Mouse (Mus musculus): ENCODE measurements at regions not wholly inside any gene's neighbourhood (a gene's known extent, or its start where the extent isn't known, plus 50 kb on each side); places are given as distances from the start of the nearest gene placed in this dataset.

DNA sequence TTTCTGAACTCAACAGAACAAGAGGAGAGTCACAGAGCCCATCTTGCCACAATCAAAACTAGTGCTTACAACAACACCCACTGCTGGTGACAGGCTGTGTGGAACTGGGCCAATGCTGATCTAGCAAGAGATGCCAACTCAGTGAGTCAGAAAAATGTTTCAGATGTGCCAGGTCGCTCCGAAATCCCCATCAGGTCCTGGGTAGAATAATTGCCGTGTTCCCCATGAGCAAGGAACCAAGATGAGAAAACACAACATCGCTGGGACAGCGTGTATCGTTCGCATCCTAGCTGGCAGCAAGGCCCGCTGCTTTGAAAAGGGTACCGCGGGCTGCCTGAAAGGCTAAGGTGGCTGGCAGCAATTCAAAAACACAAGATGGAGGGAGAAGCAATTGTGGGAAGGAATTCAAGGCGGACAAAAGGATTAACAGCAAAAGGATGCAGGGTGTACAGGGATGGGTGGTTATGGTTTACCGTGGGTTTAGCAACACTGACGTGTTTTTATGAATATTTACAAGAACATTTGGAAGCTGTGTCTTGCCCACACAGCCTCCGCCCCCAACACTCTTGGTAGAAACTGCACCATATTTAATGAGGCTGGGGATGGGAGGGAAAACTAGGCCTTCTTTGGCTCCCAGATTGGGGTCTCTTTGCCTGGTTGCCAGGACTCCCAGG is 229.7 kb upstream of the G2e3 start:
- no peak for DNase-seq

DNA sequence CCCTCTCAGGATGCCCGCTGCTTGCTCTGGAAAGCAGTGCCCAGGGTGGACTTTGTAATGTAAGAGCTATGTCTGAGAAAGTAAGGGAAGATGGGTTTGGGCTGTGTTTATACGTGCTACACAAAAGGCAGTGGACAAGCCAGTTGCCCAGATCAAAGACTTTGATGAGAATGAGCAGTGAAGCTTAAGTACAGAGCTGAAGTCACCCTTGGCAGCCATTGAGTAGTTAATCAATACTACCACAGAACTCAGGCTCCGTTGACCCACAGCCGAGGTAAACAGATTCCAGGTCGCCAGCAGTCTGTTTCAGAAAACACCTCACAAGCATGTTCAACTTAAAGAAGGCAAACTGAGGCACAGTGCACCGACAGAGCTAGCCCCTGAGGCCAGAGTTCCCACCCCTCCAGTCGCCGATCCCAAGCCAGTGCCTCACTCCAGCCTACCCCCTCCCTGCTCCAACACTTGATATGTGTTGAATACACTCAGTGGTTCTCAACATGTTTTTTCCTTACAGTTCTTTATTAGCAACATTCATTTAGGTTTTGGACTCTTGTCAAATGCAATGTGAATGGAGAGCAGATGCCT is 230.3 kb upstream of the G2e3 start:
- no peak for DNase-seq

DNA sequence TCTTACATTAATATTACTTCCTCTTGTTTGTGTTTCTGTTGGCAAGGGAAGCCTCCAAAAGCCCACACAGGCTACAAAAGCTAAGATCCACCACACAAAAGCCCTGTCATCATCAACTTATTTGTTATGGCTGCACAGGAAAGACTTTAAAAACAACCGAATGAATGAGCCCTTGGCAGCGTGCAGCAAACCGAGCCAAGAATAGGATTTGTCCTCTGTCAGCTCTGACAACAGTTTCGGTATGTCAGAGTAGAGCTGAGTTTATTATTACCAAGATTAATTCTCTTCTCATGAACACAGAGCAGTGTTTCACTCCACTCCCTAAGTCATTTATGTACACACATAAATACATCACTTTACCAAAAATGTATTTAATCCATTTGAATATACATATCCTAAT is 236.1 kb upstream of the G2e3 start:
- no peak for DNase-seq

DNA sequence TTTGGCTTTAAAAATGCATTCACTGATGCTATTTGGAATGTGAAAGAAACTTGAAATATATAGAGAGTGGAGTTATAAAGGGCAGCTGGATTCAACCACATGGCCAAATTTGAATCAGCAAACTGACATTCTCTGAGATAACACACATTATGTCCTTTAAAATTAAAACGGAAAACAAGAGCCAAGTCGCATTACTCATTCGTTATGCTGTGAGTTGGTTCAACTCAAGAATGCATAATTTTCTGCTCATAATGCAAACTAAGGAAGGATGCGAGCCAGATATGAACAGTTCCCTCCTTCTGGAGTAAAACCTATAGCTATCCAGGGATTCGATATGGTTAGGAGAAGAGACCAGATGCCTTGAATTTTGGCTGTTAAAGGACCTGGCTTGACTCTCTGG is 239.8 kb upstream of the G2e3 start:
- no peak for DNase-seq

DNA sequence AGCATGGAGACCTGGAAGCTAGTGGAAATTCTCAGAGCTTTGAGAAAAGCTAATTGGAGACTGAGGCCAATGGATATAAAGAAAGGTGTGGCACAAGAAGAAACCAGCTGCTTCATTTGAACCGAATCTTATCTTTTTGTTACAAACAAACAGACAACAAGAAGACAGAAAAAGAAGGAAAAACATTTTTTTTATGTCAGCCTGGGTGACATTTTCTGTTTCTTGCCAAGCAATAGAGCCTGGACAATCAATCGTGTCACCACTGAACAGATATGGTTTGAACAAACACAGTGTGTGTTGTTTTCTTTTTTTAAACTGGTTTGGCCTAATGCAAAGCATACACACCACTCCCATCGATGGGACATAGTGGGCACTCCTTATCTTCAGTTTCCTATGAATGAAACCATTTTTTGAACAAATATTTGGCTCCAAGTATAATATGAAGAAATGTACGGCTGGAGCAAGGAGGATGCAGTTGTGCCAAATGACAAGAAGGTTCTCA is 244.3 kb upstream of the G2e3 start:
- no peak for DNase-seq

DNA sequence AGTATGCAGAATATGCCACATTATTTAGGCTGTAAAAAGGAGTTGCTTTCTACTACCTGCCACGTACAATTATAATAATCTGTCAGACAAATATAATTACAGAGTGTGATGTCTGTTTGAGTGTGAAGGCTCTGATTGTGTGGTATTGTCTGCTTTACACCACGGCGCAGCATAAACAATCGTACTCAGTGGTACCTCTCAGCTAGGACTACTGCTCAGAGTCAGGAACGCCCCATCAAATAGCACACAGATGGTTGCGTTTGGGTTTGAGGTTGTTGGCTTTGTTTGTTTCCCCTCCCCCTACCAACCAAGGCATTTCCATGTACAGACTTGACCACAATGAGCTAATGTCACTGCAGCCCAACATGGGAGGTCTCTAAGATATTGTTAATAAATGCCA is 246.2 kb upstream of the G2e3 start:
- DNase-seq, result no peak

DNA sequence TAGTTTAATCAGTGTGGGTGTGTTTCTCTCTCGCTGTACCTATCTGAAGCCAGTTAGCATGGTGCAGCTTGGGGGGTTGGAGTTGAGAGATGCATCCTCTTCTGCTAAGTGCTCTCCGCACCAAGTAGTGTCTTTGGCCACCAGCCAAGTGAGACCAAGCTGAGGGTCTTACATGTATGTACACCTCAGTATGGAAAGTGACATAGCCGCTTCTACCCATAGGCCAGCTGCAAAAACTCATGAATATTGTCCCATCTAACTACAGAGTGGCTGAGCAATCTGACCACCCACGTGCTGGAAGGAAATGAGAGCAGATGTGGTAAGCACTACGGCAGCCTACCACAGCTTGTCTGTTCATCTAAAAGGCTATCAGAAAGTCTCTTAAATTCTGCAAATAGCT is 247.0 kb upstream of the G2e3 start:
- no peak for DNase-seq

DNA sequence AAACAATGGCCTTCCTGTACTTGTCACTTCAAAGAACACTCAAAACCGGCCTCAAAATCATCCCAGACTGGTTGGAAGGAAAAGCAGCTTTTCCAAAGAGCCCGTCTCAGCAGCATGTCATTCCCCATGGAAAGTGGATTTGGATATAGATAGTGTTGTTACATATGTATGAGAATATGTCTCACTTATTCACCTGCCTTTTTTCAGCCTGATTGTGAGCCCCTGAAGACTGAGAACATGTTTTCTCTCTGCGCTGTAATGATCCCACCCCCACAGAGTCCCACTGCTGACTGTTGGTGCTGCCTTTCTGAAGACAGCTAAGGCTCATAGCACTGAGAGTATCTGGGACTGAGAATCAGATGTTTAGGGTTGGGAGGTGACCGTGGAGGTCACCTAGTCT is 251.9 kb upstream of the G2e3 start:
- no peak for DNase-seq

DNA sequence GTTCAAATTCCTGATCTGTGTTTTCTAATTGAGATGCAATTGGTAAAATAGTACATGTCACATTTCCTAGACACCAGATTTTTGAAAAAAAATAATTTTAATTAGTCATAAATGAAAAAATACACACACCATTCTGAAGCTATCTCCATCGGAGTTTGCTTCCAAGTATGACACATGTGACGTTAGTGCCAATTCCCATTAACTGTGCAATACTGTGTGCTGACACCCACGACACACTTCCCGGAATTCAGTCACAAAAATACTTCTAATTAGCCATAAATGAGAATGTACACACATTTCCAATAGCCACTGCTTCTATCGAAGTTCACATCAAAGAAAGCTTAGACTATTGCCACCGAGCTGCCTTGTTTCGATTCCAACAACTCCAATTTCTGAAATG is 258.5 kb upstream of the G2e3 start:
- no peak for DNase-seq

DNA sequence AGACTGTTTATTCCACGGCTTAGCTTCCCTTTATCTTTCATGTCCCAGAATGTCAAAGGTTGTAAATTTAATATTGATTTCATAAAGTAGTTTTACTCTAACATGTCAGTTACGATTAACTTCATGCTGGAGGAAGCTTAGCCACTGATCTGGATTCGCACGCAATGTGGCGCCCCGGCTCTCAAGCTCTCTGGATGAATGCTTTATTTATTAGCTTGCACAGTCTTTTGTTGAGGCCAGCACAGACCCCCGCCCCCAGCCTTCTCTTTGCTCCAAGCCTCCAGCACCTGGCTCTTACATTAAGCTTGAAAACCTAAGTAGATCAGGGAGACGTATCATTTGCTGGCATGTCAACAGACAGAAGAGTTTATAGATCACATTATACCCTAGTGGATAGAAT is 266.1 kb upstream of the G2e3 start:
- DNase-seq, result no peak

DNA sequence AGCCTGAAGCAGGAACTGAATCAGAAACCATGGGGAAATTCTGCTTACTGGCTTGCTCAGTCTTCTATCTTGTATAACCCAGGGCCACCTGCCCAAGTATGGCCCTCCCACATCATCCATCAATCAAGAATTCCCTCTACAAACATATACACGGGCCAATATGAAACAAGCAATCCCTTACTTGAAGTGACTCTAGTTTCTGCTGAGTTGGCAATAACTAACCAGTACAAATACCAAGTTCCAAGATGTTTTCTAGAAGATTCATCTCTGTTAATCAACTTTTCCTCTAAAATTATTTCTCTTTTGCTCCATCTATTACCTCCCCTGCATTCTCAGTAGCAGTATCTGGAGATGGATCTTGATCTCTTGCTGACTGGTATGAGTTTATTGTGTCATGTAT is 274.4 kb upstream of the G2e3 start:
- DNase-seq, result no peak

DNA sequence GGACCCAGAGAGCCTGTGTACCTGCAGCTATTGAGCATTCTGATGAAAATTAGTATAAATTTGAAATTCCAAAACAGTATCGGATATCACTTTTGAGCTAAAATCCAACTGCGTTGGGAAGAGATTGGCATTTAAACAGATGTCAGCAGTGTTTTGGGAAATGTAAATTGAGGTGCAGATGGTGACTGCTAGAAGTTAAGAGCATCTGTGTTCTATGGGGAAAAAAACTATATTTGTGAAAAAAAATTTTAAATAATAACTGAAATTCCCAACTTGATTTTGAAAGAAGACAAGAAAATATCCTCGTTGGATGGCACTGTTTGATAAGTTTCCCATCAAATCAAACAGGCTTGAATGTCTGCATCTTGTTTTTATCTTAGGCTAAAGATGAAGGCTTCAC is 286.9 kb upstream of the G2e3 start:
- no peak for DNase-seq

DNA sequence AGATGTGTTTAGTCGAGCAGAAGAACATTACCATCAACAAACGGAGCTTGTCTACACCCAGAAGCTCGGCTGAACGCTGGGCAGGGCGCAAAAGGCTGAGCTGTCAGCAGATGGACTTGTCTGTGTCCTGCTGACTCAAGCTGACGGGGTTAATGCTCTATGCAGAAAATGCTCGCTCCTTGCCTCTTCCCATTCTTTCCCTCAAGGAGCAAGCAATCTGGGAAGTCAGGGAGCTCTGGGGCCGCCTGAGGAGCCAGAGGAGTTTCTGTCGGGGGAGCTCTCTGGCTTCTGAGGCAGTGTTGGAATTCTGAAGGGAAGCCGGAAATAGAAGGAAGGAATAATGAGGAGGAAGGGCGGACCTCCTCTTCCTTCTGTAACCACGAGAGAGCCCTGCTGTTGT is 289.3 kb upstream of the G2e3 start:
- no peak for DNase-seq

DNA sequence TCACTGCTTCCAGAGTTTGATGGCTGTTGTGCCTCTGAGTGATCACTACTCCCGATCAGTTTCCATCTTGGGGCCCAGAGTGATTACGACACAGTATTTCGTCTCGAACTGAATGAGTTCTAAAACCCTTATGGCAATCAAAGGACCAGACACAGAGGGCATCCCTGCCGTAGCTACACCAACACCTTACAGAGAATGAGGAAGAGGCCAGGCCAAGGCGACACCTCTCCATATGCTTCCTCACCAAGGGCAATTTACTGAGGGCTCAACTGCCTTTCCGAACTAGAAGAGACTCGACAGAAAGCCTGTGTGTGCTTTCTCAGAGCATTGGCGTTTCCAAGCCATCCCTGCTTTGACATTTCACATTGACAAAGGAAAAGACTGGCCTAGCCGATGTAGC is 289.8 kb upstream of the G2e3 start:
- no peak for DNase-seq

DNA sequence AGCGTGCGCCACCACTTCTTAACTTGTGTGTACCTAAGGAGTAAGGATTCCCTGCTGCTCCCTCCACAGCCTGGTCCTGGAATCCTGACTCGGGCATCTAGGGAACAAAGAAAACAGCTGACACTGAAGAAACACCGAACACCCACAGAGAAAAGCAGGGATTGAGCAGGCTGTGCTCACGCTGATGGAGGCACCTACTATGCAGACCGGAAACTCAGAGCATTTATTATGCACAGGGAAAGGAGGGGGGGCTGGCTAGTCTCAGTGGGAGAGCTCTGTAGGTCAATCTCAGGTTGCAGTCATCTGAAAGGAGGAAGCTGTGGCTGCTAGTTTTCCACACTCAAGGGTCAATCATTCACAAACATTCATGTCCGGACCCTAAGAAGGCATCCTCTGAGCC is 300.7 kb upstream of the G2e3 start:
- no peak for DNase-seq

DNA sequence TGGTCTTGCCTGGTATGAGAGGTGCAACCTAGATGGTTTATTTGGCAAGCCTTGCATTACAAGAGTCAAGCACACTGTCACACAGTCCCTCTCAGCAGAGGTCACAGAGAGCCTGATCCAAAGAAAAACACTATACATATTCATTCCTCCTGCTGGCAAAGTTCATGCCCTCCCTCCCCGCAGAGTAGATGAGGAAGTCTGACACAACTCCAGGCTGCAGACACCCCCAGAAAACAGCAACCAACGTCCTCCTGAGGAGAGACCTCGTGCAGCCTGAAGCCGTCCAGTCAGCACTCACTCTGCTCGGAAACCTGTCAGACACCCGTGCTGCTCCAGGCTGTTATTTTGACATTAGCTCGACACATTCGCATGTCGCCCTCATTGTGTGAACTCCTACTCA is 302.4 kb upstream of the G2e3 start:
- no peak for DNase-seq

DNA sequence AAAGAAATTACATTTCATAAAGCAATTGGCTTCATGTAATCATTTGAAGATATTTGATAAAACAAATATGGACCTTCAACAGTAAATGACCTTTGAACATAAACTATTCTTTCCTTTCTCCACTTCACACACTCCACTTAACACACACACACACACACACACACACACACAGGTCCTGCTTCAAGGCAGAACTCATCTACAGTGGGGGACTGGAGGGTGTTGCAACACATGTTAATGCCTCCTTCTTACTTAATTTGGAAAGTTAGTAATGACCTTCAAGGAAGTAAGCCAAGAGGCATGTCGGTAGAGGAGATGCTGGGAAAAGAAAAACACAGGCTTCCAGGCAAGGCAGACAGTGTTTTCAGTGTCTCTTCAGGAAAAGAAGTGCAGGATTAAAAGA is 302.8 kb upstream of the G2e3 start:
- no peak for DNase-seq

DNA sequence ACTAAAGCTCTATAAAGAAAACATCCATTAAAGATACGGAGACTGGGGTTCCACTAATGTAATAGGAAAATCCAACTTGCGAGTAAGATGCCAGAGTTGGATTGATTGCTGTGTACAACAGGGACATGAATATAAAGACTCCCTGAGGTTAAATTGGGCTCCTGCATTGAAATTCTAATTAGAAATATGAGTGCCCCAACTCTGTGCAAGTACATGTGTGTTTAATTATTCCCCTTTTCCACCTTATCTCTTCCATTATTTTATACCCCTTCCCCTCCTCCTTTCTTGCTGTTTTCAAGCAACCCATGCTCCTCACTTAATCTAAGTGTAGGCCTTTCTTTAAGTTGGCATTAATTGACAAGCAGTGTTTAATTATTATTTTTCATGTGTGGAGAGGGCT is 315.7 kb upstream of the G2e3 start:
- no peak for DNase-seq

DNA sequence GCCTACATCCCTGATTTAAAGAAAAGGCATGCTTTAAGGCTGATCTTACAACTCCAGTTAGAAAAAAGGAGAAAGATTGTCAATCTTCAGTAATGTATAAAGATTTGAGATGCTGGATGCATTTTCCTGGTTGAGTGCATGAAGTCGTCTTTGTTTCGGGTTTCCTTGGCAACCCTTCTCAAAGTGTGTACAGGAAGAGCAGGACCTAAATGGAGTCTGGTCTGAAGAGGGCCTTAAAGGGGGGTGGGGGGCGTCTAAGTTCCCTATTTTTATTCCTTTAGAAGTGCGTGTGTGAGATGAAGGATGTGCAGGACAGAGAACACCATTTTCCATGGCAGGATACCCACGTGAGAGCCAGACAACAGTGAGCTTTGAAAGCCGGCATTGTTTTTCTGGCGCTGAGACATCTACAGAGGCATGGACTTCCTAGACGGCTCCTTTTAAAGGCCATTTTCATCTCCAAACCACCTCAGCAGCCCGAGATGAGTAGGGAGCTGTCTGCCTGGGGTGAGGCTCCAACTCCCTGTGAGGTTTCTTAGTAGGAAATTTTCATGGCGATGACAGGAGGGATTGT is 319.2 kb upstream of the G2e3 start:
- no peak for DNase-seq

DNA sequence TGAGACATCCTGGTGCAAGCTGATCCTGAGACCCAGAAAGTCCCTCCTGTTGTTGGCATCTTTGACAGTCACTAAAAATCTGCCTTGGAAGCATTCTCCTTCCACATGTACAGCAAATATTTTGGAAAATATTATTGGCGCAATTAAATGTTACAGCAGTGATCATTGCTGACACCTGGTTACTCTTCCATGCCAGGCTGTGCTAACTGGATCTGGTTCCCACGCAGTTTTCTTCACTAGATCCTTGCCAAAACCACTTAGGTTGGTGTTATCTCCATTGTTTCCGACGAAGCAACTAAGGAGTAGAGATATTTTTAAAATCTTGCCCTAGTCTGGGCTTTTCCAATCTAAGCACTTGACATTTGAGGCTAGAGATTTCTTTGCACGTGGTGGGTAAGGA is 321.8 kb upstream of the G2e3 start:
- DNase-seq, result no peak

DNA sequence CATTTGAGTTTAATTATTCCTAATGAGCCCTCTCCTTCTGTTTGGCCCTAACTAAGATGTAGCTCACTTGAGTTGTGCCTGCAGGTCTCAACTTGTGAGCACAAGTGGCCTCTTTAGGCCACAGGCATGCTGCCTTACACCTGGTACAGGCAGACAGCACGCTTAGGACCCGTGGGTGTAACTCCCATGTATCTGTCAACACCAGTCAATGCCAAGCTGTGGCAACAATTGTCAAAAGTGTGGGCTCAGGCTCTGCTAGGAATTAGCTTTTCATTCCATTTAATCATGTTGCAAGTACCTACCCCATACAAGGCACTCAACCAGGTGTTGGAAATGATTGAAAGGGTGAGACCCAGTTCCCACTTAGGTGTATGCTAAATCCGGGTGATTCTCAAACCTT is 322.3 kb upstream of the G2e3 start:
- DNase-seq, result no peak

DNA sequence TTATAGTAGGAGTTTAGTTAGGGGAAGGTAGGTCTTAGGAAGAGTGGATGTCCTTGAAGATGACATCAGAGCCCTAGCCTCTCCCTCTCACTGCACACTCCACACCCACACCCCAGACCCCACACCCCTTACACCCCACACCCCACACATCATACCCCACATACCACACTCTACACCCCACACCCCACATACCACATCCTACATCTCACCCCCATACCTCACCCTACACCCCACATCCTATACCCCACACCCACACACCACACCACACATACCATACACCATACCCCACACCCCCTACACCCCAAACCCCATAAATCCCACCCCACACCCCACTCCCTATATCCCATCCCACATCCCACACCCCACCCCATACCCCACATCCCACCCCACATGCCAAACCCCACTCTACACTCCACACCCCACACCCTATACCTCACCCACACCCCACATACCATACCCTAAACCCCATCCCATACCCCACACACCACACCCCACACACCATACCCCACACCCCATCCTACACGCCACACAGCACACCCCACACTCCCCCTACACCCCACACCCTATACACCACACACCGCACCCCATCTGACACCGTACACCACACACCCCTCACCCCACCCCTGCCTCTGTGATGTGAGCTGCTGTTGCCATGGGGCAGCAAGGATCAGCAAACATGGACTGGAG is 323.7 kb upstream of the G2e3 start:
- no peak for DNase-seq

DNA sequence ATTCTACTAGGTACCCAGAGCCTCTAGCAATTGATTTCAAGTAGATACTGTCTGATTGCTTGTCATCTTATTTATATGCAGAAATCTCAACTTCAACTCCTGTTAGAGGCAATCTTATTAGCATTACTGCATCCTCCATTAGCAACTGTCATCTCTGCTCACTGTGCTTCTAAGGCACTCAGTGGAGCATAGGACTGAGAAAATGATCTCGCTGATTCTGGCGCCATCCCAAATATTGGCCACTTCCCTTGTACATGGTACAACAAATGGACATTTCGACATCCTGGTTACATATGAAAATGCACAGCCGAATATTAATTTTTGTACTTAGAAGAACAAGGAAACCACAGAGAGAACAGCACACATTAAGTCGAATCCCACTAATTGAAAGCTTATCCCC is 329.7 kb upstream of the G2e3 start:
- no peak for DNase-seq

DNA sequence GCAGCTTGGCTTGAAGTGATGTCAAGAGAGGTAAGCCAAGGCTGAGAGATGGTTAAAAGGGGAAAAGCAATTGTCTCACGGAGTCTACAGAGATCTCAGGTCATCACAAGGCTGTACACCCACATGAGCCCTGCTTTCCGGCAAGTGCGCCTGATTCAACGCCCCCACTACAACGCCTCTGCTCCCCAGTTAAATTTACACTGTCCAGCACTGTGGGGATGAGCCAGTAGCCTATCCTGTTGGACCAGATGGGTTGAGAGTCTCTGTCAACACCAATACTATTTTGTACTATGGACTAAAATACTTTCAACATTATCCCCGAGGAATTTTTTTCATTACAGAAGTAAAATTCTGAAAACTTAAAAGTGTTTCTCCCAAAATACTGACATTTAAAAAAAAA is 331.8 kb upstream of the G2e3 start:
- no peak for DNase-seq

Data from thymus, postnatal 36 days (tissue).